Mouse (Mus musculus) heart, adult 11 months (tissue): ENCODE data around the gene Rab12.

Experiments
- DNase-seq: peaks from one replicate; pipeline ENCODE4 v3.0.0; 2022

Rab12 gene

DNA sequence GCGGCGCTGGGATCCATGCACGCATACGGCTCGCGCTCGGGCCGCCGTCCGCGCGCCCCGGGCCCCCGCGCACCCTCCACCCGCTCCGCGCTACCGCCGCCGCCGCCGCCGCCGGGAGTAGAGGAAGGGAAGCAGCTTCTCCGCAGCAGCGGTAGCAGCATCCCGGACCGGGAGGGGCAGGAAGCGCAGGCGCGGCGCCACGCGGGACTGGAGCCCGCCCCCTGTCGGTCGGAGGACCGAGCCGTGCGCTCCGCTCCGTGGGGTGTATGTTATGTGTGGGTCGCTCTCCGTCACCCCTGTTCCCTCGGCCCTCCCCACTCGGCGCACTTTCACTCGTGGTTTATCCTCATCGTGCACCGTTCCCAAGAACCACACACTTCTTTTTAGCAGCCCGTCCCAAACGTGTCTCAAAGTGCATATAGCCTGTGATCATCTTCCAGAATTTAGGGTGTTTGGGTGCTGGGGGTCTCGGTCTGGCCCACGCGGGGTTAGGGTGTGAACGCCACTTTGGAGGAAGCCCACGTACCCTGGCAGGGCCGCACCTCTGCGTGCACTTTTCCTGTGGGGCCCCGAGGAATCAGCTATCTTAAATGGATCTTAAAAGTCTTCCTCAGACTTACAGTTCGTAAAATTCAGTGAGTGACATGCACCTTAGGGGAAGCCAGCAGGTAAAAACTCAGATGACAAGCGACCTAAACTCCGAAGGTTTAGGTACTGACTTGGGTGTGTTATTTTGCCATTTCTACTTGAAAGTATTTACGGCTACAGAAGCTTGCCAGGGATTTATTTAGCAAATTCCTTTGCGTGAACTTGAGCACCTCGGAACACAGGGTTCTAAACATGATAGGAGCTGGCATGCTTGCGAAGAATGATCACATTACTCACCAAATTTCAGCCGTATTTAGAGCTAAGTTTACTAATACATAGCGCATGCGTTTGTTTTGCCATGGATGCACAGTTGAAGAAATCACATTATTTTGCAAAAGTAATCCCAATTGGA is at the start of gene Rab12:
TSS of gene Rab12 (minus strand) at position 176 of the 1,000 bp plus-strand sequence.
- DNase-seq = peak; percentile 98

DNA sequence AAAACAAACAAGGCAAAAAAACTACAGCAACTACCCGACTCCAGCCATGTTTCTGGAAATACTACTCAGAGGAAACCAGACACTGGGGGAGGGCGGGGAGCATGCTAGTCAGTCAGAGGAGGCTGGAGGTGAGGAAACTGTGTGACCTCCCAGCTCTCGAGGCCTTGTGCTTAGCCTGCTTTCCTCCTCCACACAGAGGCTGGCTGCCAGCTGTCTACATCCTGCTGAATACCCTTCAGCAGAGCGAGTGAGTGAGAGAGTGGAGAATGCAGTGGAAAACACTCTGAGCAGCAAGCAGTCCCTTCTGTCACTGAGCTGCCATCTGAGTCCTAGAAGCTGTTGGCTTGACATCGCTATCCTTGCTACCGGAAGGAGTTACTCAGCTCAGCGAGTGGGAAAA is 44.7 kb upstream of the Rab12 start:
- peak; percentile 55 for DNase-seq

DNA sequence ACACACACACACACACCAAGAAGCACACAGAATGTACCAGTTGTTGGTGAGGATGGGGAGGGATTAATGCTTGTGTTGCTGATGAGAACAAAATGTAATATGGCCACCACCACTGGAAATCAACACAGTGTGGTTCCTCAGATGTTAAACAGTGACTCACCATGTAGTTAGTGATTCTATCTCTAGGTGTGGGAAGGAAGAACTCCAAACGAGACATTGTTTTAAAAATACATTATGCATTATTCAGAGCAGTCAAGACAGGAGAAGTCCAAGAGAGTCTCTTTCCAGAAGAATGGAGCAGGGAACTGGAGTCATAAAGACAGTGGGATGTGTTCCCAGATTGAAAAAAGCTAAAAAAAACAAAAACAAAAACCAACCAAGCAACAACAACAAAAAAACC is 44.0 kb upstream of the Rab12 start:
- DNase-seq = peak; percentile 5

DNA sequence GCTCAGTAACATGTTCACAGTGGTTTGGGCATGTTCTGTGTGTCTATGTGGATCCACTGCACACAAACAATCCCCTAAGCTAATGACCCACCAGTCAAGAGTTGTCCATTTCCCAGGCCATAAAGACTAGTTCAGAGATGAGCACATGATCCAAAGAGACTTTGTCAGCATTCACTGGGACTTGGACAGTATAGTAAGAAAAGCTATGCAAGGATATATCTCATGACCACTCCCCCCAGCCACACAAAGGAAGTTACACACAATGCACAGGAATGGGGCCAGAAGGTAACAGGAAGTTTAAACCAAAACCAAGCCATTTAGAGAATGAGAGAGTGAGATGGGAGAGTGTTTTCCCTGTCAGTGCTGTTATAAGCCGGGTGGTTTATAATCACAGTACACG is 41.9 kb upstream of the Rab12 start:
- DNase-seq = peak; percentile 88

DNA sequence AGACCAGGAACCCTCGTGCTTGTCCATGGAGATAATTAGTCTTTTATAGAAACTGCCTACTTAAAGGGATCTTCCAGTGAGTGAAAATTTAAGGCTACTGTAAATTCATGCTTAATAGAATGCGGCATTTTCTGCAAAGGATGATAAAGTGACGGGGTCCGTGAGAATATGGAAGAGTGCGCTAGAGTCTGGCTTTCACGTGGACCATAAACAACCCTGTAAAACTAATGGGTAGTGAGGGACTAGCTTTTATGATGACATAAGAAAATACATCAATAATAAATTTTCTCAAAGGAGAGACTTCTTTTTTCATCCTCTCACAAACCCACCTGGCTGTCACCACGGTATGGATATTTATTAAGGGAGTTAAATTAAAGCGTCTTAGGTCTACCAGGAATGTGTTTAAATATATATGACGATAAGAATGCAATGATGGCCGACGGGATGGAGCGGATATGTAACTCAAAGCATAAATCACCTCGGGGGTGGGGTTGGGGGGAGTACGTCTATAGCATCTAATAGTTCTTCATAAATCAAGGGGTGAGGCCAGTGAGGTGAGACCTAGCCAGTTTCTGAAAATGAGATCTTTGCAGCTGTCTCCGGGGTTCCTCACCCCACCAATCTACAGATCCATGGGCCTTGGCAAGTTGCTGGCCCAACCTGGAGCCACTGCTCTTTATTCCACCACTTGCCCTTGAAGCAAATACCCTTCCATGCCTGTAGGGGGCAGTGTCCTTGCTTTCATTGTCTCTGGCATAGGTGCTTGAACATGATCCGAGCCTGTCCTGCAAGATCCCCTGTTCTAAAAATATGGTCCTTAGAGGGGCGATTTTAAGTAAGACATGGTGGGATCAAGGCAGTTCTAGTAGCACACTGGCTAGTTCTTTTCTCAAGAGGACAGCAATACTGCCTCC is 39.1 kb upstream of the Rab12 start:
- peak; percentile 87 for DNase-seq

DNA sequence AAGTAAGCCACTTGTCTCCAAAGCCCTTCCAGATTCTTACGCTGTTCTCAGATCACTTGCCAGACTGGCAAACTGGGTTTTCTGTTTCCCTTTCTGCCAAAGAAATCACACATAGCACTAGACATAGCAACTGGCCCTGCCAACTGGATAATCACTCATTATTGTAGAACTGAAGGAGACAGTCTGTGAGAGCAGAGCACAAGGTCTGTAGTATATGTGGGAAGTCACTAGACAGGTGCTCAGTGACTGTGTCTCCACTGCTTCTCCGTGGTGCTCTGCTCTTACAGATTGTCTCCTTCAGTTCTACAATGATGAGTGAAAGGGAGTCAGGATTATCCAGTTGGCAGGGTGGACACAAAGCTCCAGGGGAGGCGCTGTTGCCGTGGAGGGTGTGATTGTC is 33.2 kb upstream of the Rab12 start:
- DNase-seq = peak; percentile 76

DNA sequence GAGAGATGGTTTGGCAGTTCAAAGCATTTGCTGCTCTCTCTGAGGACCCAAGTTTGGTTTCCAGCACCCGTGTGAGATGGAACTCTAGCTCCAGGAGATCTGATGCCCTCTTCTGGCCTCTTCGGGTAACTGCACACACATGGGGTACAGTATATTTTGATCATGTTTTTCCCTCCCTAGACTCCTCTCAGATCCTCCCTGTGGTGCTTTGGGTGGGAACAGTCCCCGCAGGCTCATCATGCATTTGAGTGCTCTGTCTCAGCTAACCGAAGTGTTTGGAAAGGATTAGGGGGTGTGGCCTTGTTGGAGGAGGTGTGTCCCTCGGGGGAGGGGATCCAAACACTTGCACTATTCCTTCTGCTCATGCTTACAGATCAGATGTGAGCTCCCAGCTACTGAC is 31.0 kb upstream of the Rab12 start:
- peak; percentile 66 for DNase-seq

DNA sequence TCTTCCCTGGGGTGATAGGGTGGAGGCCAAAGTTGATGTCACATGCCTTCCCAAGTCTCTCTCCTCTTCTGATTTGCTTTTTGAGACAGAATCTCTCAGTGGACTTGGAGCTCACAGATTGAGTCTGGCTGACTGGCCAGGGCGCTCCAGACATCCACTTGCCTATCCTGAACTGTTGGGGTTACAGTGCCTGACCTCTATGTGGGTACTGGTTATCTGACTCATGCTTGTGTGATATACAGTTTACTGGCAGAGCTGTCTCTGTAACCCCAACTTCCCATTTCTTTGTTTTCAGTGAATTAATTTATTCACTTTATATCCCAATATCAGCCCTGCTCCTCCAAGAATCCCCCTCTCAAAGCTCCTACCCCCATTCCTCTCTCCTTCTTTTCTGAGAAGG is 12.8 kb upstream of the Rab12 start:
- no peak for DNase-seq

DNA sequence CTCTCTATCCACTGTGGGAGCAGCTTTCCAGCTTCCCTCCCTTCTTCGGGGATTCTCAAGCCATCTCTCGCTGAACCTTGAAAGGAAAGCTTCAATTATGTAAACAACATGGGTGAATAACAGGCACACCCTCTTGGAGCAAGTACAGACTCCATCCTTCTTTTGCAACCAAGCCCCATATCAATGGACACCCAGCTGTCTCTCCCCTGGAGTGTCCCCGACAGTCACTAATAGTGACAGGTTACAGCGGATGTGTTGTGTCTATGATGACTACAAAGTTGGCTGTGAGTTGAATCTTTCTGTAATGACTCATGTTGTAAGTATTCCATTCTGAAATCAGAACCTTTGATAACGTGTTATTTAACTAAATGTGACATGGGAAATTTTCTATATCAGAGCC is 3.9 kb upstream of the Rab12 start:
- peak; percentile 91 for DNase-seq

DNA sequence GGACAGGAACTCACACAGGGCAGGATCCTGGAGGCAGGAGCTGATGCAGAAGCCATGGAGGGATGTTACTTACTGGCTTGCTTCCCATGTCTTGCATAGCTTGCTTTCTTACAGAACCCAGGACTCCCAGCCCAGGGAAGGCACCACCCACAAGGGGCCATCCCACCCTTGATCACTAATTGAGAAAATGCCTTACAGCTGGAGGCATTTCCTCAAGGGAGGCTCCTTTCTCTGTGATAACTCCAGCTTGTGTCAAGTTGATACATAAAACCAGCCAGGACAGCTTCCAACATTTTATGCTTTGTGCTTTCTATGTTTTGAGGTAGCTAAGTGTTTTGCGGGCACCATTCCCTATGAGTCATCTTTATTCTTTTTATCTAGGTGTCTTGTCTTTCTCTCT is 3.1 kb upstream of the Rab12 start:
- peak; percentile 91 for DNase-seq

DNA sequence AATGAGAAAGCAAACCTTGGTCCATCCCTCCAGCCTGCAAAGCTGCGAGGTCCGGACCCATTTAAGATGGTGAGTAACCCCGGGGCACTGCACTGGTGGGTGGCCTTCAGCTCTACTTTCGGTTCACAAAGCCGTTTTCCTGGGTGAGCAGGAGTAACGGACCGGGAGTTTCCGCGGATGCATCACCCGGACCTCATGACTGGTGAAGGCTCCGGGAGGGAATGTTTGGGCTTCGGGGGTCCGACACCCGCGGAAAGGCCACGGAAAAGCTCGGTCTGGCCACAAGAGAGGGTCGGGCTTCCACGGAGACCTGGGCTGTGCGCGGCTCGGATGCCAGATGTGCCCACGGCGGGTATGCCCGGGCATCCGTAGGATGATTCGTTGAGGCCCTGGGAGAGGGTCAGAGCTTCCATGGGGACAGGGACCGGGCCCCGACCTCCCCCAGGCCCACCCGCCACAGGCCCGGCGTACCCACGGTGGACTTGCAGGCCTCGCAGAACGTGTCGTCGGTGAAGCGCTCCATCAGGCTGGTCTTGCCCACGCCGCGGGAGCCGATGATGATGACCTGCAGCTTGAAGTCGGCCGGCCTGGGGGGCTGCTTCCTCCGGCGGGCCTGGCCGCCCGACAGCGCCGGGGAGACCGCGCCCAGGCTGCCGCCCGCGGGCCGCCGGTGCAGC is 514 bp downstream of the Rab12 start:
- DNase-seq = no peak

DNA sequence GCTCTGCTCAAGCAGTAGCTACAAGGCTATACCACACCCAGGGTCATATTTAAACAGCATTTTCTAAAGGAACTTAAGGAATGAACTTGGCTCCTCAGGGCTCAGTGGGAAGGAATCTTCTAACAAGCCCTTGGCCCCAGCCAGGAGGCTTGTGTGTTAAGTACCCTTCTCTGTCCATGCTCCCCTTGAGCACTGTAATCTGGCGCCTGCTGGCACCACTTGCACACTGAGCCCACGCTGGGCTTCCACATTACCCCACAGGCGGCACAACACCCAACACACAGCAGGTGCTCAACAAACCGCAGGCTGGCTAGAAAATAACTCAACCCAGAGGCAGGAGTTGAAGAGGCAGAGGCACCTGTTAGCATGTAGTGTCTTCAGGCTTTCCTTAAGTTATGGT is 2.6 kb downstream of the Rab12 start:
- DNase-seq = peak; percentile 66

DNA sequence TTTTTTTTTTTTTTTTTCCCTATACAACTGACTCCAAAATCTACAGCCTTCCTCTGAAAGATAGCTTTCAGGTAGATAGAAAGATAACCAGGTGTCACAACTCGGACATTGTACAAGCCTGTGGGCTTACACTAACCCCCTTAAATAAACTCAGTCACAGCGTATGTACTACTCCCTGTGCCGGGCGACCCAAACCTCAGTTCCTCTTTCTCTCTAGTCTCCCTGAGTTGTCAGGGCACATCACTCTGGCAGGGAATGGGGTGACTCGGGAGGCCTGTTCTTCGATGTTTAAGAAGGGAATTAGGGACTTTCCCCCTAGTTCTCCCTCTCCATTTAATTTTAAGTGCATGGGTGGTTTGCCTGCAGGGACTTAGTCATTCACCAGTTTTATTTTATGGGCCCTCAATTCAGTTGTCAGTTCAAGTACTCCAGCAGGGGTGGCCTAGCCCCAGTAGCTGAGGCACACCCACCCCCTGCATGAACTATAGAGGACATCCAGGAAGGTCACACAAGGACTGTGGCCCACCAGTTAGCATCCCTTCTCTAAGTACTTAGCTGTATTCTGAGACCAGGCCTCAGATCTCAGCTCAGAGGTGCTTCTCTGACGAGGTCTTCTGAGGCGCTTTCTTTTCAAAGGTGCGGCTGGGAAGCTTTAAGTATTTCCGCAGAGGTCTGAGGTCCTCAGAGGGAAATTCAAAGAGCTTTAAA is 5.1 kb downstream of the Rab12 start:
- DNase-seq = peak; percentile 51

DNA sequence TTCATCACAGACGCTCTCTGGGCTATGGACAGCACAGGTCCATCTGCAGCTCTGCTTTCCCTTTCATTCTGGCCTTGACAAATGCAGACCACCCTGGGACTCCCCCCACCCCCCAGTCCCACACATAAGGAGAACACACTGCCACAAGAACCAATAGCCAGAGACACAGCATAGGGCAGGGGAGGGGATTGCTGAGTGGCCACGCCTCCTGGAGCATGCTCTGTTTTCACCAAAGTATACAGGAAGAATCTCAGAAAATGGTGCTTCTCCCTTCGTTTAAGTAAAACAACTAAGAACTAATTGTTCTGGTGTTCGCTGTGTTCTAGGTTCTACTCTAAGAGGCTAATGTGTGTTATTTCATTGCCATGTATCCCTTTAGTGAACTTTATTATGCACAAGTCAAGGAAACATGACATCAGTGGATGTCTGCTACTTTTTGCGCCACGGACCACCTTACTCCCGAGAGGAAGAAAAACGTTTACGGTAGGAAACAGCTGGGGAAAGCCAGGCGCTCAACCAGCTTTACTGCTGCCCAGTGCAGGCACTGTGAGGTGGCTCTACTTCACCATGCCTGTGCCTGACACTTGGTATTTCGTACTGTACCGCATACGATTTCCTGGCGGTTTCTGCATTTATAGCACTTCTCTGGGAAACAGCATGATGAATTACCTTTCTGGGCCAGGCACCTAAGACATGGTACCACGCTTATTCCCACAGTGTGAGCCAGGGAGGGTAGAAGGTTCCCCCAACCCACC is 7.2 kb downstream of the Rab12 start:
- peak; percentile 90 for DNase-seq

DNA sequence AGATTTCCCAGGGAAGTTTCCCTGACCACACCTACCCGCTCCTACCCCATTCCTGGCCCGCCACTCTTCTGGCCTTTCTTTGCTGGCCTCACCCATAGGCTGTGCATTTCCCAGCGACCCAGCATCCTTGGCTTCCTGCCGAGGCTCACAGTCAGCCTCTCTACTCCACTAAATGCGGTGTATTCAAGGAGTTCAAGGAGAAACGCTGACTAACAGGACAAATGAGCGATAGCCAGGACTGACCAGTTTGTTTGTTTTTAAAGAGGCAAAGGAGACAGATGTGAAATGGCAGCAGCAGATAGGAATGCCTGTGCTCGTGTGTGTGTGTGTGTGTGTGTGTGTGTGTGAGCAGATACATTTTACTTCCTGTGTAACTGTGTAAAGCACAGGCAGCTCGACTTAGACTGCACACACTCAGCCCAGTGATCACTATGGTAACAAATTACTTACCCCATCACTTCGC is 9.3 kb downstream of the Rab12 start:
- peak; percentile 93 for DNase-seq

DNA sequence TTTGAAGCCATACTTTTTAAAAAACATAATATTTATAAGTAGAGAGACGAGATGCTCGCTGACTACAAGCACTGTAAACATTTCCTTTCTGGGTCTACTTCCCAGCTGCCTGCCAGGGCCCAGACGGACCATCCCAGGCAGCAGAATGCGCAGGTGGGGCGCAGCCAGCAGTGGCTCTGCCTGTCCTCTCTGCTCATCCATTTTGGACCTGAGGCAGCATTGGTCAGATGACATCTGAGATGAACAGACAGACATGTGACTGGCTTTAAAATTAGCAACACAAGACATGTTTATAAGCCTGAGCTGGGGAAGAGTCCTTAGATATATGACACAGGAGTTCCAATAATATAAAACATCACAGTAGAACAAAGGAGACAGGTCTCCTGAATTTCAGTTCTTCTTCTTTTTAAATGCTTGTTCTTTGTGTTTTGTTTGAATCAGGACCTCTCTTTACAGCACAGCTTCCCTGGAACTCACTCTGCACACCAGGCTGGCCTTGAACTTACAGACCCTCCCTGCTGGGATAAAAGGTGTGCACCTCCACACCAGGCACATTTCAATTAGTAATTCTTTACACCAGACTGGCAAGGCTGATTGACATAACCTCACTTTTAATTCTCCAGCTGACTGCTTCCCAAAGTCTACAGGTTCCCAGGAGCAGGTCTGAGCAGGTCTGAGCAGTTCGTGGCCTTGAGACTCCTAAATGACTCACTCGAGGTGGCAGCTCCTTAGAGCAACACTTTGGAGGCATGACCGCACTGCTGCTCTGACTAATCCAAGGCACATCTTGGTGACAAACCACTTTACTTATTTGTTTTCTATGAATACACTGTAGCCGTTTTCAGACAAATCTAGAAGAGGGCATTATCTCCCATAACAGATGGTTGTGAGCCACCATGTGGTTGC is 12.2 kb downstream of the Rab12 start:
- peak; percentile 93 for DNase-seq

DNA sequence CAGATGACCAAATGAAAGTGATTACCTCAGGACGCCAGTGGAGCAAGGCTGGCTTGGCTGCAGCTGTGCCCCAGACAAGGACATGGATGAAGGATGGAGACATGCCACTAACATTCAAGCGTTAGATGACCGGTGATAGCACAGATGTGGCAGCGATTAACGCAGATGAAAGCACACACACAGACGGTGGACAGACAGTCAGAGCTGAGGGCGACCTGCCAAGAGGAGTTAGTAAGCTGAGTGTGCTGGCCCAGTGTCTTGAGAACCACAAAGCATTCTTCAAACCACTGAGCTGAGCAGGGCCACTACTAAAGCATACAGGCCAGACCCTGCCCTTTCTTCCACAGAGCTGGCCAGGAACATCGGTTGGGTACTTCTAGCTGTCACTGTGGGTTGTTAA is 14.6 kb downstream of the Rab12 start:
- peak; percentile 89 for DNase-seq

DNA sequence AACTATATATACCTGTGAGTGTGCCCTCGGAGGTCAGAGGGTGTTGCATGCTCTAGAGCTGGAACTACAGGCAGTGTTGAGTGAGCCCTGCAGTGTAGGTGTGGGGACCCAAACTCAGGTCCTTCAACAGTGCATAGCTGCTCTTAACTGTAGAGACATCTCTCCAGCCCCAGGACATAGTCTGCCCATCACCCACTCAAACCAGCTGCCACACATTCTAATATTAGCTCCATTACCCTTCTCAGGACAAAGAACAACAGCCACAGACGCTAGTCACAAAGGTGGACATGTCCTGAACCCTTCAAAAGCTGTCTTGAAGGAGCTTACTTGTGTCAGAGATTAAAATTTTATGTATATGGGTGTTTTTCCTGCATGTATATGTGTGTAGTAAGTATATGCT is 15.3 kb downstream of the Rab12 start:
- DNase-seq = peak; percentile 91

DNA sequence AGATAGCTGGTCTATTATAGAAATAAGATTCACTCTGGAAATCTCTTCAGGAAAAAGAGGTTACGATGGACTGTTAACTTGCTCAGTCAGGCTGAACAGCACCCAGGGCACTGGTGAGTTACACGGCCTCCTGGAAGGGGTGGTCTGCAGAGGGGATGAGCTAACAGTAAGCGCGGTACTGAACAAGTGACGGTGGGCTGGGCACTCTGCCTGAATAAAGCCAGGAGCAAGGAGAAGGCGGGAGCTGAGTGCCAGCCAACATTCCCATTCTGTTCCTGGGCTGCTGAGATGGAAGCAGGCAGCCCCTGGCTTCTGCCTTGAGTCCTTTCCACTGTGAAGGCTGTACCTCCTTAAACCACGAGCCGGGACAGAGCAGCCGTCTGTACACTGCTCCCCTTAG is 16.1 kb downstream of the Rab12 start:
- DNase-seq = no peak

DNA sequence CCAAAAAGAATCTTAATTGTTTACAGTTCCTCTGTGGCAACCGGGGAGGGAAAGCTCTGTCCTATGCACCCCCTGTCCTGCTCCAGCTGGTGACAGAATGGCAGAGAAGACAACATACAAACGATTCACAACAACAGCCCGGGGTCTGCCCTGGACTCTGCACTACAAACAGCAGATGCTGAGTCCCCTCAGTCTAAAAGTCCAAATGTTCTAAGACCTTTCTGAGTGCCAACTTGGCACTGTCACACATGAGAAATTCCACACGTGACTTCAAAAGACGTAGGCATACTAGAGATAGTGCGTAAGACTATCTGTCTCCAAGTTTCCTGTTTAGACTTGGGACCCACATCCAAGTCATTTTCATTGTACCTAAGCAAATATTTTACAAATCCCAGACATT is 16.7 kb downstream of the Rab12 start:
- DNase-seq = no peak
